Mouse (Mus musculus) CH12.LX (cell line): ENCODE measurements at regions not wholly inside any gene's neighbourhood (a gene's known extent, or its start where the extent isn't known, plus 50 kb on each side); places are given as distances from the start of the nearest gene placed in this dataset.

Source experiments
- DNase-seq: peaks from one replicate; pipeline ENCODE4 v3.0.0-alpha.2; 2013; ENCODE audit errors: extremely low read depth
- H3K27ac ChIP-seq: 2 replicates; pipeline ENCODE4 v1.5.1; 2012; ENCODE audit warnings: low read depth, mild to moderate bottlenecking, control low read depth, moderate library complexity; ENCODE audit not compliant: insufficient read depth
- H3K27me3 ChIP-seq: replicated peaks from 2 replicates; pipeline ENCODE3; 2012; ENCODE audit warnings: inconsistent platforms
- H3K36me3 ChIP-seq, 2 experiments: replicated peaks in 1 of 2; 2 replicates each; pipeline versions ENCODE3 to v1.6.1; 2012; ENCODE audit warnings: inconsistent platforms in 1 of 2, low read length in 1 of 2, mild to moderate bottlenecking in 1 of 2, mixed read lengths in 1 of 2, moderate library complexity in 1 of 2; ENCODE audit not compliant: control insufficient read depth in 1 of 2, insufficient read depth in 1 of 2
- H3K4me1 ChIP-seq, 2 experiments: 2 replicates each; pipeline ENCODE4 v1.6.1; 2012; ENCODE audit warnings: inconsistent platforms in 1 of 2, moderate library complexity in 1 of 2; ENCODE audit not compliant: insufficient read depth in 2 of 2, control insufficient read depth in 1 of 2
- H3K4me2 ChIP-seq: 2 replicates; pipeline ENCODE4 v1.6.1; 2012; ENCODE audit warnings: low read depth, mild to moderate bottlenecking, control low read depth; ENCODE audit not compliant: poor library complexity, insufficient read depth, severe bottlenecking
- H3K4me3 ChIP-seq, 3 experiments: fragments of 150-350 bp in 1 of 3; sonication (generic) in 1 of 3; replicated peaks in 1 of 3; 2 replicates each; pipeline versions ENCODE3 to v1.5.1; 2011 to 2012; ENCODE audit warnings: low read depth in 2 of 3, low read length in 2 of 3, mild to moderate bottlenecking in 2 of 3, moderate library complexity in 2 of 3, control low read depth in 1 of 3, improper control_type of control experiment in 1 of 3, inconsistent platforms in 1 of 3, mixed read lengths in 1 of 3; ENCODE audit not compliant: poor library complexity in 1 of 3
- H3K79me2 ChIP-seq: replicated peaks from 2 replicates; pipeline ENCODE4 v1.6.1; 2012; ENCODE audit warnings: mild to moderate bottlenecking, moderate library complexity; ENCODE audit not compliant: control insufficient read depth, poor library complexity, insufficient read depth, severe bottlenecking; ENCODE audit errors: extremely low read depth
- H3K9ac ChIP-seq: 2 replicates; pipeline ENCODE4 v1.6.1; 2012; ENCODE audit warnings: low read depth, mild to moderate bottlenecking, control low read depth, moderate library complexity; ENCODE audit not compliant: insufficient read depth
- H3K9me3 ChIP-seq: replicated peaks from 2 replicates; pipeline ENCODE3; 2012; ENCODE audit warnings: low read length, inconsistent platforms, mixed read lengths
- BHLHE40 ChIP-seq: IDR thresholded peaks from 2 replicates; pipeline ENCODE4 v1.6.1; 2011; ENCODE audit warnings: mild to moderate bottlenecking, low read depth, low read length, improper control_type of control experiment
- CHD1 ChIP-seq: IDR thresholded peaks from 2 replicates; pipeline ENCODE4 v1.6.1; 2012; ENCODE audit warnings: low read depth, low read length, improper control_type of control experiment, inconsistent platforms
- CHD2 ChIP-seq: IDR thresholded peaks from 2 replicates; pipeline ENCODE4 v1.6.1; 2011; ENCODE audit warnings: low read length, improper control_type of control experiment
- ELF1 ChIP-seq: IDR thresholded peaks from 2 replicates; pipeline ENCODE4 v1.6.1; 2014; ENCODE audit warnings: low read depth, mild to moderate bottlenecking, inconsistent platforms, low read length, improper control_type of control experiment
- EP300 ChIP-seq: IDR thresholded peaks from 2 replicates; pipeline ENCODE4 v1.6.1; 2011; ENCODE audit warnings: low read length, improper control_type of control experiment
- GABPA ChIP-seq: IDR thresholded peaks from 2 replicates; pipeline ENCODE4 v1.6.1; 2012; ENCODE audit warnings: low read depth, low read length, improper control_type of control experiment, inconsistent platforms; ENCODE audit not compliant: insufficient replicate concordance
- JUND ChIP-seq: conservative IDR thresholded peaks from 2 replicates; pipeline ENCODE4 v1.6.1; 2011; ENCODE audit warnings: low read depth, low read length, improper control_type of control experiment
- KAT2A ChIP-seq: IDR thresholded peaks from 2 replicates; pipeline ENCODE4 v1.6.1; 2012; ENCODE audit warnings: low read length, improper control_type of control experiment, inconsistent platforms; ENCODE audit not compliant: insufficient replicate concordance
- MAFK ChIP-seq: IDR thresholded peaks from 2 replicates; pipeline ENCODE4 v1.6.1; 2011; ENCODE audit warnings: low read length, improper control_type of control experiment; ENCODE audit not compliant: insufficient replicate concordance
- MAX ChIP-seq: IDR thresholded peaks from 2 replicates; pipeline ENCODE4 v1.6.1; 2011; ENCODE audit warnings: low read length, improper control_type of control experiment
- MXI1 ChIP-seq: IDR thresholded peaks from 2 replicates; pipeline ENCODE4 v1.6.1; 2011; ENCODE audit warnings: mild to moderate bottlenecking, low read depth, low read length, improper control_type of control experiment
- MYC ChIP-seq: IDR thresholded peaks from 2 replicates; pipeline ENCODE4 v1.6.1; 2011; ENCODE audit warnings: low read depth, mild to moderate bottlenecking, improper control_type of control experiment, low read length
- NRF1 ChIP-seq: IDR thresholded peaks from 2 replicates; pipeline ENCODE4 v1.6.1; 2014; ENCODE audit warnings: low read depth, mild to moderate bottlenecking, inconsistent platforms, low read length, improper control_type of control experiment, moderate library complexity
- RAD21 ChIP-seq: IDR thresholded peaks from 2 replicates; pipeline ENCODE4 v1.6.1; 2011; ENCODE audit warnings: low read depth, mild to moderate bottlenecking, low read length, improper control_type of control experiment, moderate library complexity
- TBP ChIP-seq: conservative IDR thresholded peaks from 2 replicates; pipeline ENCODE4 v1.6.1; 2011; ENCODE audit warnings: low read depth, low read length, improper control_type of control experiment
- TCF12 ChIP-seq: IDR thresholded peaks from 2 replicates; pipeline ENCODE4 v1.6.1; 2014; ENCODE audit warnings: low read depth, mild to moderate bottlenecking, inconsistent platforms, low read length, improper control_type of control experiment
- UBTF ChIP-seq: IDR thresholded peaks from 2 replicates; pipeline ENCODE4 v1.6.1; 2012; ENCODE audit warnings: low read depth, mild to moderate bottlenecking, inconsistent platforms, low read length, improper control_type of control experiment, moderate library complexity
- USF1 ChIP-seq: IDR thresholded peaks from 2 replicates; pipeline ENCODE4 v1.6.1; 2014; ENCODE audit warnings: low read depth, mild to moderate bottlenecking, inconsistent platforms, low read length, improper control_type of control experiment
- USF2 ChIP-seq: conservative IDR thresholded peaks from 2 replicates; pipeline ENCODE4 v1.6.1; 2011; ENCODE audit warnings: low read depth, low read length, improper control_type of control experiment
- ZKSCAN1 ChIP-seq: IDR thresholded peaks from 2 replicates; pipeline ENCODE4 v1.6.1; 2012; ENCODE audit warnings: low read depth, inconsistent platforms, low read length, improper control_type of control experiment, borderline replicate concordance
- ZMIZ1 ChIP-seq: IDR thresholded peaks from 2 replicates; pipeline ENCODE4 v1.6.1; 2012; ENCODE audit warnings: low read depth, mild to moderate bottlenecking, inconsistent platforms, low read length, improper control_type of control experiment
- dilution Hi-C: fragments of 300-500 bp; cut with MboI; formaldehyde crosslinking; loops from 2 replicates; pipeline ENCODE4 v1.14.3; 2020; ENCODE audit warnings: low sequenced_read_pairs; ENCODE audit not compliant: extremely low pct_unique_long_range_greater_than_20kb, extremely low pct_ligation_motif_present
- in situ Hi-C: fragments of 300-500 bp; cut with MboI; formaldehyde crosslinking; loops from 3 replicates; pipeline ENCODE4 v1.14.3; 2019; ENCODE audit warnings: low sequenced_read_pairs, low pct_ligation_motif_present, low pct_unique_long_range_greater_than_20kb, mixed read lengths

GRCm38 (mm10) chr17:27329791-27330190 is 125.5 kb upstream of the Lemd2 start:
- Histone ChIP-seq H3K9ac (no peak overlapping the region), H3K27ac (no peak overlapping the region), H3K4me3 (no peak overlapping the region), H3K36me3 (no peaks in the 10 kb centered on the region), H3K4me1 (peaks cover 4 to 7% of the 10 kb centered on the region in 2 experiments; a peak in 3 of 4 replicates), H3K4me2 (no peak overlapping the region), H3K27me3 (peaks cover 88% of the 10 kb centered on the region), H3K9me3 (peaks cover 11% of the 10 kb centered on the region), H3K79me2 (no peaks in the 10 kb centered on the region)
- DNase-seq: peak; percentile 4
- TF ChIP-seq TCF12 (peak; percentile 93), MAX (no peak), KAT2A (no peak), BHLHE40 (peak; percentile 19; the same call in 1 of the 2 replicates)
- in situ Hi-C loops: loop anchor here (10.0 kb wide), 1 partner anchor 165 kb away; the partner anchor contains the start of gene Ip6k3
- dilution Hi-C loops: no loop called here

GRCm38 (mm10) chr17:27329183-27329582 is 124.9 kb upstream of the Lemd2 start:
- H3K4me3 ChIP-seq: no peak overlapping the region
- H3K9ac ChIP-seq: no peak overlapping the region
- dilution Hi-C loops: no loop called here
- DNase-seq: no peak
- H3K79me2 ChIP-seq: no peaks in the 10 kb centered on the region
- peaks cover 4 to 7% of the 10 kb centered on the region in 2 experiments; a peak in 3 of 4 replicates for H3K4me1 ChIP-seq
- no peaks in the 10 kb centered on the region for H3K36me3 ChIP-seq
- peaks cover 86% of the 10 kb centered on the region for H3K27me3 ChIP-seq
- peaks cover 11% of the 10 kb centered on the region for H3K9me3 ChIP-seq
- in situ Hi-C loops: loop anchor here (10.0 kb wide), 1 partner anchor 164 kb away; the partner anchor contains the start of gene Ip6k3
- H3K4me2 ChIP-seq: no peak overlapping the region
- H3K27ac ChIP-seq: no peak overlapping the region
- TF ChIP-seq JUND (no peak), GABPA (no peak), CHD2 (no peak), MXI1 (no peak), CHD1 (no peak), ZMIZ1 (no peak), USF1 (no peak), MAX (no peak), MAFK (no peak), RAD21 (no peak), UBTF (no peak), TBP (no peak), ZKSCAN1 (no peak), USF2 (no peak), ELF1 (no peak), MYC (no peak), TCF12 (no peak), EP300 (no peak), NRF1 (no peak)
- TF ChIP-seq, all 38 proteins: peak for 0
